Mouse (Mus musculus): Measurements from ENCODE around the gene Gm28230. TPM values are rescaled to one million over a fixed set of nuclear protein-coding genes. Genes with fewer than 3 reads are reported as not detected.

Gene Gm28230
- polyA plus RNA-seq, 1 experiment: not detected

DNA sequence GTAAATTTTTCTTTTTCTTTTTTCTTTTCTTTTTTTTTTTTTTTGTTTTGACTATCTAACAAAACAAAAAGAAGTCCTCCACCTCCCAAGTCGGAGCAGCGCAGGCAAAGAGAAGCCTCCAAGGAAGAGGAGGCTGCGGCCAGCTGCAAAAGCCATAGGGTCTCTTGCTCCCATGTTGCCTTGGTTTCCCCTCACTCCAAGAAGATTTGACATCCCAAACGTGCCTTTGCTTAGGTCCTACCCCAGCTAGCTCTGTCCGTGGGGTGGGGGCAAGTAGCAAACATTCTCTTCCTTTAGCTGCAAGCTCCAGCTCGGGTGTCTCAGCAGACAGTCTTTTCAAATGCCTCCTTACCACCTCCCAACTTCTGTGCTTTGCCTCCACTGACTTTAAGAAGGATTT lies 7.2 kb downstream of the Gm28230 start:
- Histone ChIP-seq H3K4me1 (ENCODE audit: control insufficient read depth, insufficient read depth, low read length) (peaks cover 3% of the 10 kb centered on the region), H3K4me3 (ENCODE audit: insufficient read depth, low read depth, low read length) (no peak overlapping the region), H3K27ac (ENCODE audit: insufficient read depth, low read depth, low read length) (no peak overlapping the region)
- 3% methylated on average over 6 of the region's 6 CpGs for WGBS
- TF ChIP-seq POLR2A (IDR thresholded peaks at IDR 0.05; ENCODE audit: insufficient read depth, low read depth, low read length) (no peak), CTCF (IDR thresholded peaks at IDR 0.05; ENCODE audit: insufficient read depth, low read depth, low read length) (no peak)

DNA sequence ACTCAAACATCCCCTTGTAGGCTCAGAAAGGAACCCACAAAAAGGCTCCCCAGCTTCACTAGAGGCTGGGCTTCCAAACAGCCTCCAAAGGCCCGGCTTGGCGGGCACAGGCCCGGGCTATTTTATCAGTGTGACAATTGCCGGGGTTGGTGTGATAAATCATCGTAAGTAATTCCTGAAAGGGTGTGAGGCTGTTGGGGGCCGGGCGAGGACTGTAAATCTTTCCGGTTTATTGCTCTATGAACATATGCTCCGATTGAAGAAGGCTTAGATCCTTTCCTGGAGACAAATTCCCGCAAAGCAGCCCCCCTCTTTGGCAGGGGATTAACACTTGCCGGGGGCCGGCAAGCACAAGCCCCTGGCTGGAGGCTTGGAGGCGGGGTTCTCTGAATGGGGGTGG lies 7.9 kb downstream of the Gm28230 start:
- TF ChIP-seq POLR2A (IDR thresholded peaks at IDR 0.05; ENCODE audit: insufficient read depth, low read depth, low read length): no peak
- no peak for TF ChIP-seq CTCF (IDR thresholded peaks at IDR 0.05; ENCODE audit: insufficient read depth, low read depth, low read length)
- WGBS: 4% methylated on average over 13 of the region's 13 CpGs
- Histone ChIP-seq H3K27ac (ENCODE audit: insufficient read depth, low read depth, low read length) (no peak overlapping the region), H3K4me3 (ENCODE audit: insufficient read depth, low read depth, low read length) (no peak overlapping the region), H3K4me1 (ENCODE audit: control insufficient read depth, insufficient read depth, low read length) (peaks cover 3% of the 10 kb centered on the region)

DNA sequence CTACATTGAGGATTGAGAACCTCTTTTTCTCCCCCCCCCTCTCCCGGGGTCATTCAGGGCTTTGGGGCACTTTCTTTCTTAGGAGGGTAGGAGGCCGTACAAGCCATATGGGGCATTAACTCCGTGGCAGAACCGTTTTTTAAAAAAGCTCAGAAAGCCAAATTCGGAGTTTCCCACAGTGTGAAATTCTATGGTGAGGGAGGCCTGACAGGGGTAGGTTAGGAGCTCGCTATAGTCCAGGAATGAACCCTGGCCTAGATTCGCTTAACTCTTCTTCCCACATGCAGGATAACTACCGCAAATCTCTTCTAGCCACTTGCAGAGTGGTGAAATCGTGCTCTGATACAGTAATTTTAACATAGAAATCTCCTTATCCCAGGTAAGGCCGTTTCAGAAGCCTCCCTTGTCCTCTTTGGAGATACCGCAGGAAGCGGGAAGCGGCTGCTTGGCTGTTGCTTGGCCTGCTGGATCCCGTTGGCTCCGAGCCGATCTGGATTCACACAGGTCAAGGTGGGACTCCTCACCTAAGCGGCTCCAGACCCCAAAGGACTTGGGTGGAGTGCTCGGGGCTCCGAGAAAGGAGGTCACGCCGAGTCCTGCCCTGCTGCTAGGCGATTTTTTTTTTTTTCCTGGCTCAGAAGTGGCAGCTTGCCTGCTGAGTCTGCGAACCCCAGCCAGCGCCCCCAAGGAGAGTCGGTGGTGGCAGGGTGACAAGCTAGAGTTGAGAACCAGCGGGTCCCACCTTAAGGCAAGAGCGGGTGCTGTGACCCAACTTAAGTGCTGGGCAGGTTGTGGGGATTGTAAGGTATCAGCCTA lies 8.7 kb downstream of the Gm28230 start:
- H3K4me3 ChIP-seq (ENCODE audit: insufficient read depth, low read depth, low read length): no peak overlapping the region

DNA sequence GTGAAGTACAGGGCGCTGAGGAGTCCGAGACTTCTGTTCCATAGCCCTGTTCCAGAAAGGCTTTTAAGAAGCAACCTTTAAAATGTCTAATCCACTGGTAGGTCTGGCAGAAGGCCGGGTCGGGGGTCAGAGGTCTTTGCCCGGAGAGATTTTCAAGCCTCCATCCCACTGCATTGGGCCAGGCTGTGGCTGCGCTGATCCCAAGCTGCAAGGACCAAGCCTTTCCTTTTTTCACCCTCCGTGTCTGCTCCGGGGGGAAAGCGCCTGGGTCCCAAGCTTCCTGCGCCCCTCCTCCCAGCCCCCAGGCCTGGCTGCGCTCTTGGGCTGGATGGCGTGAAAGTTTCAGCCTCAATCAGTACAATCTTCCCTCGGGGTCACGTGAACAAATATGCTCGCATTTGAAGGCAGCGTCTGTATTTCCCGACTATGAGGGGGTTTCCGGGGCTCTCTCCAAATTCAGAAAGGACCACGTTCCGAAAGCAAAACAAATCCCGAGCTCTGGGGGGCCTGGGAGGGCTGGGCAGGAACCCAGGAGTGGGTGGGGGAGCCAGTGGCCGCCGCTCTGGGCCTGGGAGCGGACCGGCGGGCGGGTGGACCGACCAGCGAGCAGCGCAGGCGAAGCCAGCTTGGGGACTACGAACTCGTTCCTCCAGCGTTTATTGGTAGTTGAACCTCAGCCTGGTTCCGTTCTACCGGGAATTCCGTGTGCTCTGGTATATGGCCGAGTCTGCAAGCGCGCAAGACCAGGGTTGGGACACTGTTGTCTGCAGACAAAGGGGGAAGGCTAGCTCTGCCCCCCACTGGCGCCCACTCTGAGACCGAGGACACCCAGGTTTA lies 9.5 kb downstream of the Gm28230 start:
- H3K4me3 ChIP-seq (ENCODE audit: insufficient read depth, low read depth, low read length): no peak overlapping the region
- TF ChIP-seq CTCF (IDR thresholded peaks at IDR 0.05; ENCODE audit: insufficient read depth, low read depth, low read length): no peak
- no peak for TF ChIP-seq POLR2A (IDR thresholded peaks at IDR 0.05; ENCODE audit: insufficient read depth, low read depth, low read length)
- WGBS: 1% methylated on average over 42 of the region's 42 CpGs
- H3K4me1 ChIP-seq (ENCODE audit: control insufficient read depth, insufficient read depth, low read length): peaks cover 6% of the 10 kb centered on the region
- no peak overlapping the region for H3K27ac ChIP-seq (ENCODE audit: insufficient read depth, low read depth, low read length)

More for the DNA sequence above, 8.7 kb downstream of the Gm28230 start:
- H3K27ac ChIP-seq (ENCODE audit: insufficient read depth, low read depth, low read length): no peak overlapping the region
- peaks cover 3% of the 10 kb centered on the region for H3K4me1 ChIP-seq (ENCODE audit: control insufficient read depth, insufficient read depth, low read length)
- 3% methylated on average over 27 of the region's 27 CpGs for WGBS
- no peak for TF ChIP-seq CTCF (IDR thresholded peaks at IDR 0.05; ENCODE audit: insufficient read depth, low read depth, low read length)
- no peak for TF ChIP-seq POLR2A (IDR thresholded peaks at IDR 0.05; ENCODE audit: insufficient read depth, low read depth, low read length)

DNA sequence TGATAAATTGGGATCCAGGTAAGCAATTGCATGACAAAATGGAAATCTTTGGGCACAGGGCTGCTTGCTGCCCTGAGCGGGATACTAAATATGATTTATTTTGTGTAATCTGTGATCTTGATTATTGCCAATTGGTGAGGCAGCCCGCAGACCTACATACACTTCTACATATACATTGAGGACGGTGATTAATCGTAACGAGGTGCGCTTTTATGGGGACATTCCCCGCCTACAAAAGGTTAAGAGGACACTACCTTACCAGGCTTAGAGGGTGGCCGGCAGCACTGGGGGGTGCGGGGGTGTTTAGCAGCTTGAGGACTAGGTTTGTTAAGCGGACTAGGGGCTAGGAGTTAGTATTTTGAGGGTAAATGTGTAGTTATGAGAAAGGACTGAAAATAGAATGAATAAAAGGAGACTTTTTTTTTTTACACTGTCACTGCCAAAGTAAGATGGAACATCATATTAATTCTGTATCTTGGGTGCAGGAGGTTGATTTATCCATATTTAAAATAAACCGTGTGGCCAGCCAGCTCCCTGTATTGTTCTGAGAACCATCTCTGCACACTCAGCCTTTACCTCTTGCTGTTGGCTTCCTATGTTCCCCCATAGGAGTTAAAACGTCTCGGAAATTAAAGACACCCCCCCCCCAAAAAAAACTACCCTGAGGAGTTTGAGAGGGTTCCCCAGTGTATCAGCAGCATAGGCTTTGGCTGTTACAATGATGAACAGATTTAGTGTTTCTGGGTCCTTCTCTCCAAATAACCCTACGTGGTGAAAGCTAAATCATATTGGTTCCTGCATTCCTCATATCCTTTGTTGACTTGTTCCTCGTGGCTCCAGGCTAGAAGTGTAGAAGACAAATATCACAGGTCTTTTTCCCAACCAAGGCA lies 10.4 kb downstream of the Gm28230 start:
- peaks cover 6% of the 10 kb centered on the region for H3K4me1 ChIP-seq (ENCODE audit: control insufficient read depth, insufficient read depth, low read length)
- 4% methylated on average over 15 of the region's 15 CpGs for WGBS
- H3K27ac ChIP-seq (ENCODE audit: insufficient read depth, low read depth, low read length): no peak overlapping the region
- no peak overlapping the region for H3K4me3 ChIP-seq (ENCODE audit: insufficient read depth, low read depth, low read length)
- TF ChIP-seq POLR2A (IDR thresholded peaks at IDR 0.05; ENCODE audit: insufficient read depth, low read depth, low read length): no peak
- no peak for TF ChIP-seq CTCF (IDR thresholded peaks at IDR 0.05; ENCODE audit: insufficient read depth, low read depth, low read length)

DNA sequence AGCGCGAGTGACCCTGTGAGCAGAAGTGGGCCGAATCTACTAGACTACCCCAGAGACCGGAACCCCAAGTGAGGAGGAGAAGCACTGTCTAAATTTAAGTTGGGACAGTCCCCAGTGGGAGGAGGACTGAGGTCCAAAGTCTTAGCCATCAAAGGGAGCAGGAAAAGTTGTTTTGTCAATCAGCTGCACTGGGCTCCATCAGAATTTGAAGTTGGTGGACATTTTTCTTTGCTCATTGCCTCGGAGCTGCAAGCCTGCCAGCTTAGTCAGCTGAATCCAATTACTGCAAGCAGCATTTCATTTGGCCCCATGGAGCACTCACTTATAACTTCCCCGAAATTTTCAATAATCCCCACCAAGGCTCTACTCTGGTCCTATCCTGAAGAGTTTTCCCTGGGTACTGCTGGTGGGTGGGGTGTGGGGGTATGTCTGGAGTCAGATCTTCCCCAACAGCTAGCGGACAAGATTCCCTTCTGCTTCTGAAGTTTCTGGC lies 11.1 kb downstream of the Gm28230 start:
- WGBS: 3% methylated on average over 7 of the region's 7 CpGs
- peaks cover 6% of the 10 kb centered on the region for H3K4me1 ChIP-seq (ENCODE audit: control insufficient read depth, insufficient read depth, low read length)
- no peak for TF ChIP-seq CTCF (IDR thresholded peaks at IDR 0.05; ENCODE audit: insufficient read depth, low read depth, low read length)
- TF ChIP-seq POLR2A (IDR thresholded peaks at IDR 0.05; ENCODE audit: insufficient read depth, low read depth, low read length): no peak
- no peak overlapping the region for H3K27ac ChIP-seq (ENCODE audit: insufficient read depth, low read depth, low read length)
- H3K4me3 ChIP-seq (ENCODE audit: insufficient read depth, low read depth, low read length): no peak overlapping the region

DNA sequence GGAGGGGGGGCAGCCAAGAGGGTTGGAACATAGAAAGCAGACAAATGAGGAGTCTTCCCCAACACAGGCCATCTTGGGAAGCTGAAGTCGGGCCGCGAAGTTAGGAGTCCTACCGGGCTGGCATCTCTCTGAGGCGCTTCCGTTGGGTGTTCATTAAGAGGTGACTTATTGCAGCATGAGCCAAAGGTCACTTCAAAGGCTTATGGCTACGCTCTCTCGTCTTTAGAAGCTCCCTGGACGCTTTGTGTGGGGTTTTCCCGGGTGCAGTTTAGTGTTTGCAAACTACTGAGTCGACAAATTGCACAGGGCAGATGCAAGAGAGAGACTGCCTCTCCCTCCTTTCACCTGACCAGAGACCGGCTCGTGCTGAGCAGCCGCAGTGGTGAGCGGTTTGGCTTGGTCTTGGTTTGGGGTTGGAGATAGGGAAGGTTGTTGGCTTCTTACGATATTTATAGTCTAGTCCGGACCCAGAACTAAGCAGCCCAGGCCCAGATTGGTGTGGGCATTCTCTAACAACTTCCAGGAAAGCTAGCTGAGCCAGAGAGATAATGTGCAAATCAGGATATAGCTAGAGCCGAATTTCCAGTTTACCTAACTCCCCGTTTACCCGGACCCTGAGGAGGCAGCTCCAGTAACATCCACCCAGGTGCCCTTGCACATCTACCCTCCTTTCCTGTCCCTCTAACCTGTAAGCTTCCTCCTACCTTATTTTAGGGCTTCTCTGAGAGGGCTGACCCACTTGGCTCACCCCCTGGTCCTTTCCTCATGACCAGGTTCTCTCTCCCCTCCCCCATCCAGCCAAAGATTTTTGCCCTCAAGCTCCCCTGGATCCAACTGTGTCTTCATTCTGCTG lies 12.3 kb downstream of the Gm28230 start:
- WGBS: 2% methylated on average over 20 of the region's 20 CpGs
- Histone ChIP-seq H3K27ac (ENCODE audit: insufficient read depth, low read depth, low read length) (no peak overlapping the region), H3K4me3 (ENCODE audit: insufficient read depth, low read depth, low read length) (no peak overlapping the region), H3K4me1 (ENCODE audit: control insufficient read depth, insufficient read depth, low read length) (peaks cover 6% of the 10 kb centered on the region)
- TF ChIP-seq POLR2A (IDR thresholded peaks at IDR 0.05; ENCODE audit: insufficient read depth, low read depth, low read length): no peak
- no peak for TF ChIP-seq CTCF (IDR thresholded peaks at IDR 0.05; ENCODE audit: insufficient read depth, low read depth, low read length)

DNA sequence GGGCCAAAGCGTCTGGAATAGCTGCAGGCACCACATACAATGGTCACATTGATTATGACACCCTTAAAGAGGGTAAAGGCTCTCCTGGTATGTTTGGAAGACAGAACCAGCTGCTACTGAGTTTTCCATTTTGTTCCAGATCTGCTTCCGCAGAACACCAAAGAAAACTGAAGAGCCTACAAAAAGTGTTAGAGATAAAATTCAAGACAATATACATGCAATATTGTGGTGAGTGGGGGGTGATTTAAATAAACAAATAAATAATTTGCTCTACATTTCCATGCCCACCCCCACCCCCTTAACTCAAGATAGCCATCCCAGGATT lies 12.9 kb downstream of the Gm28230 start:
- 7% methylated on average over 2 of the region's 2 CpGs for WGBS
- TF ChIP-seq POLR2A (IDR thresholded peaks at IDR 0.05; ENCODE audit: insufficient read depth, low read depth, low read length) (no peak), CTCF (IDR thresholded peaks at IDR 0.05; ENCODE audit: insufficient read depth, low read depth, low read length) (no peak)
- Histone ChIP-seq H3K4me1 (ENCODE audit: control insufficient read depth, insufficient read depth, low read length) (peaks cover 6% of the 10 kb centered on the region), H3K27ac (ENCODE audit: insufficient read depth, low read depth, low read length) (no peak overlapping the region), H3K4me3 (ENCODE audit: insufficient read depth, low read depth, low read length) (no peak overlapping the region)
